Mouse (Mus musculus): Measurements from ENCODE around the gene Pitpnc1.

DNA sequence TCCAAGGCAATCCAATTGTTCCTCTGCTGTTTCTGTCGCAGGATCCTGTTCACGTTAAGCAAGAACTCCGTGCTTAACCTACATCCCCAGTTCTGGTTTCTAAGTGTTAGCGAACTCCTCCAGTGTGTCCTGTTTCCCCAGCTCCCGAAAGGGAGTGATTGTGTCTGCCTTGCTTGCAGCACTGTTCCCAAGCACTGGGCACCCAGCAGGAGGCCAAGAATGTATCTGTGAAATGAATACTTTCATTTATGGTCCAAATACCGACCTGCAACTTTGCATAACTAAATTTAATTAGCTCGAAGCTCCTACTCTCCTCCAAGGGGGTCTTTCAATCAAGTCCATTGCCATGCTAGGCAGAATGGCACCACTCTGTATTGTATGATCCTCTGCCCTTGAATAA, 10.7 kb downstream of the Pitpnc1 start:
- TF ChIP-seq CTCF (IDR thresholded peaks at IDR 0.05; ENCODE audit: low read depth) (no peak), EP300 (IDR thresholded peaks at IDR 0.05; ENCODE audit: low read depth) (no peak)
